Mouse (Mus musculus): ENCODE measurements around the gene Lhpp.

GRCm38 (mm10) chr7:132702492-132703070 is 92.1 kb downstream of the Lhpp start:
- TF ChIP-seq CTCF (IDR thresholded peaks at IDR 0.05; ENCODE audit: borderline replicate concordance, insufficient read depth, low read length): no peak
- TF ChIP-seq POLR2A (IDR thresholded peaks at IDR 0.05; ENCODE audit: low read depth, low read length): no peak
